Mouse (Mus musculus) thymus, postnatal 10 days (tissue): ENCODE measurements at regions not wholly inside any gene's neighbourhood (a gene's known extent, or its start where the extent isn't known, plus 50 kb on each side); places are given as distances from the start of the nearest gene placed in this dataset.

ENCODE experiments used
- DNase-seq, 2 experiments: peaks; one replicate each; pipeline ENCODE4 v3.0.0; 2021; ENCODE audit warnings: low spot score in 2 of 2

GRCm38 (mm10) chr15:31087607-31088006 lies 136.5 kb upstream of the Dap start:
- no peak for DNase-seq

- DNase-seq: no peak
These were observed 132.1 kb upstream of the Dap start for GRCm38 (mm10) chr15:31091916-31092570.

- no peak for DNase-seq
These were observed 127.9 kb upstream of the Dap start for GRCm38 (mm10) chr15:31096206-31096605.

GRCm38 (mm10) chr15:31097301-31097700 lies 126.8 kb upstream of the Dap start:
- DNase-seq: no peak

GRCm38 (mm10) chr15:31104743-31105142 lies 119.4 kb upstream of the Dap start:
- no peak for DNase-seq

GRCm38 (mm10) chr15:31106907-31107306 lies 117.2 kb upstream of the Dap start:
- no peak for DNase-seq

- DNase-seq: no peak
These were observed 110.9 kb upstream of the Dap start for GRCm38 (mm10) chr15:31113216-31113615.

GRCm38 (mm10) chr15:31117338-31117737 lies 106.8 kb upstream of the Dap start:
- DNase-seq: peak; percentile 5 to 25

- DNase-seq: no peak
These were observed 104.0 kb upstream of the Dap start for GRCm38 (mm10) chr15:31120147-31120546.

- no peak for DNase-seq
These were observed 98.3 kb upstream of the Dap start for GRCm38 (mm10) chr15:31125784-31126183.

GRCm38 (mm10) chr15:31126999-31127398 lies 97.1 kb upstream of the Dap start:
- no peak for DNase-seq

GRCm38 (mm10) chr15:31134891-31135290 lies 89.2 kb upstream of the Dap start:
- DNase-seq: no peak

GRCm38 (mm10) chr15:31138637-31139036 lies 85.5 kb upstream of the Dap start:
- no peak for DNase-seq

- DNase-seq: no peak
These were observed 82.4 kb upstream of the Dap start for GRCm38 (mm10) chr15:31141750-31142149.

GRCm38 (mm10) chr15:31148251-31149145 lies 75.6 kb upstream of the Dap start:
- no peak for DNase-seq

- no peak for DNase-seq
These were observed 74.3 kb upstream of the Dap start for GRCm38 (mm10) chr15:31149855-31150254.

- peak in 1 of 2 experiments; percentile 30 for DNase-seq
These were observed 73.3 kb upstream of the Dap start for GRCm38 (mm10) chr15:31150546-31151471.

GRCm38 (mm10) chr15:31155141-31155540 lies 69.0 kb upstream of the Dap start:
- no peak for DNase-seq

- peak in 1 of 2 experiments; percentile 17 for DNase-seq
These were observed 57.5 kb upstream of the Dap start for GRCm38 (mm10) chr15:31166543-31167105.

- DNase-seq: no peak
These were observed 56.6 kb upstream of the Dap start for GRCm38 (mm10) chr15:31167506-31167905.

- no peak for DNase-seq
These were observed 55.9 kb upstream of the Dap start for GRCm38 (mm10) chr15:31168191-31168590.
